Mouse (Mus musculus) right cerebral cortex, postnatal 4 days (tissue): ENCODE data around the gene Fbln1.

Experiments
- DNase-seq: peaks from one replicate; pipeline ENCODE4 v3.0.0-alpha.2; 2022

The Fbln1 gene

DNA sequence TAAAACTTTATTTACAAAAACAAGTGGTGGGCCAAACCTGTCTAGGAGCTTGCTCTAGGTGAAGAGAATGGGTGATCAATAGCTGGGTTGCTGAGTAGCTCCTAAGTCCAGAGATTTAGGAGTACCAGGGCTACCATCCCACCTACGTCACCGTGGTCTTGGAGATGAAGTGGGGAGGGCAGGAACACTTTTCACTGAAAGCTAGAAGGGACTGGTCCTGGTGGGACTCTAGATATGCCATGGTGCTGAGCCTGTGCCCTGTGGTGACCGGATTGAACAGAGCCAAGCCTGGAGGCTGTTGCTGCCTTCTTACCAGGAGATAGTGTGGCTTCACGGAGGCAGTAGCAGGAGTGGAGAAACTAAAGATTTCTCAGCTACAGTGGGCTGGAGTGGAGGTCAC lies 34.3 kb downstream of the Fbln1 start:
- DNase-seq, result no peak

- no peak for DNase-seq
Observed at GRCm38 (mm10) chr15:85241856-85242255, 36.1 kb downstream of the Fbln1 start.

GRCm38 (mm10) chr15:85244414-85245161 lies 38.8 kb downstream of the Fbln1 start:
- DNase-seq, result no peak

DNA sequence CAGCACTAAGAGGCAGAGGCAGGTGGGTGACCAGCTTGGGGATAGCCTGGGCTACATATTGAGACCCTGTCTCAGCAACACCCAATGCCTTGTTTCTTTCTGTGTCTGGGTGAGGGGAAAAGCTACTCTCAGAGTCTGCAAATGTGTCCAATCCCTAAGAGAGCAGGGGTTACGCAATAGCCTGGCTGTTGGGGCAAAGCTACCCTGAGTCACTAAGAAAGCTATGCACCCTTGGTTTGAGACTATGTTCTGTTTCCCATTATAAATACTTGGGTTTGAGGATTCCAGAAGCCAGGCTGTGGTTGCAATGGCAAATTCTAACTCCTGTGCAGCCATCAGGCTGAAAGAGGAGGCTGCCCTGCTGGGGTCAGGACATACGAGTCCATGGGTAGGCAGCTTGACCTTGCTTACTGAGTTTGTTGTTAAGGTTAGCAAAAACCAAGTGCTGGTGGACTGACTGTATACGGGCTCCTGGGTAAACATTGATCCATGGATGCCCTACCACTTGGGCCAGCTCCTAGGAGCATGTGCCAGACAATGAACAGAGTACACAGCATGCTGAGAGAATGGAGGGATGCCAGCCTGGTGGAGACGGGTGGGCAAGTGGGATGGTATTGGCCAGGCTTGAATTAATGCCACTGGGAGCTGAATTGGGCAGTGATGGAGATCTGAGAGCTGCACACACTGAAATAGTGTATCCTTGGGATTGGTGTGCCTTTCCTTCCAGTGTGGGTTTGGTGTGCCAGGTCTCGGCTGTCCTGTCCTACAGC lies 39.7 kb downstream of the Fbln1 start:
- no peak for DNase-seq

- DNase-seq, result no peak
Observed at GRCm38 (mm10) chr15:85246016-85246415, 40.3 kb downstream of the Fbln1 start.

DNA sequence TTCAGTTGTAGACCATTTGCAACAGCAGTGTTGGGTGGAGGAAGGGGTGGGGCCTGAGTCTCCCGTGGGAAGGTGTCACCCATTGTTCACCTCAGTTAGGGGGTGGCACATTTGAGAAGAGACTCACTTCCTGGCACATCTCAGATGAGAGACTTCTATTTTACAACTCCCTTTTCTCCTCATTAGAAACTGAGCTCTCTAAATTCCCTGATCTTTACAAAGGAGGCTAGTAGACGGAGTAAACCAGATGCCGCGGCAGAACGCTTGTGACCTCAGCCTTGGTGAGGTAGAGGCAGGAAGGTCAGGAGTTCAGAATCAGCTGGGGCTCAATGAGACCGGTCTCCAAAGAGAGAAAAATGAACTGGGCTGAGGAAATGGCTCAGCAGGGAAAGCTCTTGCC lies 41.2 kb downstream of the Fbln1 start:
- DNase-seq, result no peak

DNA sequence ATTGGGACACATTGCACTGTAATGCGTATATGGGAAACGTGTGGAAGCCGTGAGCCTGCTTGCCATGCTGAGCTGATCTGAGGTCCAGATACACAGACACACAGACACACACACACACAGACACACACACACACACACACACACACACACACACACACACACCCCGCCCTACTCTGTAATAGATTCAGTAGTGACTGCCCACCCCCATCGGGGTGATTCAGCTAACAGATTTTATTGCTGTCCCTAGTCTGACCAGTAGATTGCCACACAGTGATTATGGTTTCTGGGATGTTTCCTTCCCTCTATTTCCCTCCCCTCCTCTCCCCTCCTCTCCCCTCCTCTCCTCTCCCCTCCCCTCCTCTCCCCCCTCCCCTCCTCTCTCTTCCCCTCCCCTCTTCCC lies 42.6 kb downstream of the Fbln1 start:
- DNase-seq, result no peak

- DNase-seq, result peak; percentile 47
Observed at GRCm38 (mm10) chr15:85249252-85249651, 43.5 kb downstream of the Fbln1 start.

GRCm38 (mm10) chr15:85250436-85250835 lies 44.7 kb downstream of the Fbln1 start:
- DNase-seq, result no peak

DNA sequence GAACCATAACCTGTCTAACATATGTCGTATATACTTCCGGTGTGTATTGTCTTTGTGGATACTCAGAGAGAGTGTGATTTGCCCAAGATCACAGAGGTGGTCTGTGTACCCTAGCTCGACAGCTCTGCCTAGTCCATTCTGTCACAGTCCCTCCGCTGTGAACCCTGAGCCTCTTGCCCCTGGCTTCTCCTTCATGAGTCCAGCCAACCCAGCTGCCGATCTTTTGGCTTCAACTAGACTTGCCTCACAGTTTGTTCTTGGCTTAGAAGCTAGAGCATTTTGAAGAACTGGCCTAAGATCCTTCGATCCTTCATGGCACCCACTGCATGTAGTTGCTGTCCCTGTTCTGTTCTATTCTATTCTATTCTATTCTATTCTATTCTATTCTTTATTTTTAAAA lies 46.7 kb downstream of the Fbln1 start:
- no peak for DNase-seq

GRCm38 (mm10) chr15:85257775-85258429 lies 52.2 kb downstream of the Fbln1 start:
- DNase-seq, result peak; percentile 90

- no peak for DNase-seq
Observed at GRCm38 (mm10) chr15:85262805-85263204, 57.1 kb downstream of the Fbln1 start.

- peak; percentile 97 for DNase-seq
Observed at GRCm38 (mm10) chr15:85266729-85267434, 61.1 kb downstream of the Fbln1 start.

GRCm38 (mm10) chr15:85267891-85268290 lies 62.1 kb downstream of the Fbln1 start:
- DNase-seq, result no peak

GRCm38 (mm10) chr15:85272988-85273387 lies 67.2 kb downstream of the Fbln1 start:
- DNase-seq, result no peak

GRCm38 (mm10) chr15:85277221-85277620 lies 71.5 kb downstream of the Fbln1 start:
- DNase-seq, result no peak

- DNase-seq, result no peak
Observed at GRCm38 (mm10) chr15:85278986-85279385, 73.2 kb downstream of the Fbln1 start.

- DNase-seq, result no peak
Observed at GRCm38 (mm10) chr15:85282021-85282420, 76.3 kb downstream of the Fbln1 start.

DNA sequence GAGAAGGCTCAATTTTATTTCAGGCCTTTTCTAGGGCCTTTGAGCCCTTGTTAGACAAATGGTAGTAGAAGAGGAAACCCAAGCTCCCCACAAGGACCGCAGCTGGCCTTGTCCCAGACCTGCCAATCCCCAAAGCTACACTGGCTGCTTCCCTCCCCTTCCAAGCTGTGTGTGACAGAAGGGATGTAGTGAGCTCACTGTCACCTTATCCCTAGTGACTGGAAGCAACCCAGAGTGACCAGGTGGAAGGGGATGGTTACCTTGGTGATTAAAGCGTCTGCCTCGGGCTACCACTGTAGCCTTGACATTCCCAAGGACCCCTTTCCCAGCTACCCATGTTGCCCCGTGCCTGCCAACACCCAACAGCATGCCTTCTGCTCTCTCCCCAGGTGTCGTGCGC lies 78.9 kb downstream of the Fbln1 start:
- no peak for DNase-seq

DNA sequence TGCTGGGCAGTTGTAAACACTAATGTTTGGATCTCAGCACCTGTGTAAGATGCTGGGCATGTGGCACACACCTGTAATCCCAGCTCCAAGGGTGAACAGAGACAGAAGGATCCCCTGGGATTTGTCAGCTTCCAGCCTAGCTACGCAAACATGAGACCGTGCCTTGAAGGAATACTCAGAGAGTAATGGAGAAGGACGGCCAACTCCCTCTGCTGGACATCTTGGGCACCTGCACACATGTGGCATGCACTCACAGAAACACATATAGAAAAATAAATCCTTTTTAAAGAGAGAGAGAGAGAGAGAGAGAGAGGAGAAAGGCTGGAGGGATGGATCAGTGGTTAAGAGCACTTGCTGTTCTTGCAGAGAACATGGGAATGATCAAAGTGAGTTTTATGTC lies 88.9 kb downstream of the Fbln1 start:
- no peak for DNase-seq

- DNase-seq, result no peak
Observed at GRCm38 (mm10) chr15:85295544-85295943, 89.8 kb downstream of the Fbln1 start.

DNA sequence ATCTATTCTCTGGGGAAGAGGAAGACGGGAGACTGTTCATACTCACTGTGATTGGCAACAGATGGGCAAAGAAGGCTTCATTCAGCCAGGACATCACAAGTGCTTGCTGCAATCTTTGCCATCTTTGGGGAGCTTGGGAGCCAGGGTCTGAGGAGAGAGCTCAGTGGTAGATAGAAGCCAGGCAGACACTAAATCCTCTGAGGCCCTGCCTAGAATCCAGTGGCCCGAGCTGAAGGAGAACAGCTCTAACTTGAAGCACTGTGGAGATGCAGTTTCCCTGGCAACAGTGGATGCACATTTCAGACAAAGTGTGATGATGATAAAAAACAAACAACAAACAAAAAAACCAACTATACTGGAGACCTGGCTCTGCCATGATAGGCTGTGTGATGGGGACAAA lies 90.2 kb downstream of the Fbln1 start:
- no peak for DNase-seq

DNA sequence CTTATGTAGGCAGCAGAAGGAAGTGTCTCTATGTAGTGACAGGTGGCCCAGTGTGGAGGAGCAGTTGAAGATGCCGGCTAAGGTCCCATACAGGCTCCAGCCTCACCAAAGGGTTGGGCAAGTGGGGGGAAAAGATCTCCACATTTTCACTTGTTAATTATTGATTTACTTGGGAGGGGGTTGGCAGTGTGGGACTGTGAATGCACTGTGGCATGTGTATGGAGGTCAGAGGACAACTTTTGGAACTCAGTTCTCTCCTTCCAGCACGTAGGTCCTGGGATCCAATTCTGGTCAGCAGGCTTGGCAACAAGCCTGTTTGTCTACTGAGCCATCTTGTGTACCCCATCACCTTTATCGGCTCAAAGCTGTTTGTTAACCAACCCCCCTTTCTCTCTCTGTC lies 90.8 kb downstream of the Fbln1 start:
- no peak for DNase-seq
